Mouse (Mus musculus) thymus, postnatal 10 days (tissue): ENCODE measurements around the gene Rpl10-ps3.

ENCODE experiments used
- DNase-seq, 2 experiments: peaks; one replicate each; pipeline ENCODE4 v3.0.0; 2021; ENCODE audit warnings: low spot score in 2 of 2

Gene Rpl10-ps3

GRCm38 (mm10) chr9:50311036-50311545, 33.7 kb downstream of the Rpl10-ps3 start:
- no peak for DNase-seq

DNA sequence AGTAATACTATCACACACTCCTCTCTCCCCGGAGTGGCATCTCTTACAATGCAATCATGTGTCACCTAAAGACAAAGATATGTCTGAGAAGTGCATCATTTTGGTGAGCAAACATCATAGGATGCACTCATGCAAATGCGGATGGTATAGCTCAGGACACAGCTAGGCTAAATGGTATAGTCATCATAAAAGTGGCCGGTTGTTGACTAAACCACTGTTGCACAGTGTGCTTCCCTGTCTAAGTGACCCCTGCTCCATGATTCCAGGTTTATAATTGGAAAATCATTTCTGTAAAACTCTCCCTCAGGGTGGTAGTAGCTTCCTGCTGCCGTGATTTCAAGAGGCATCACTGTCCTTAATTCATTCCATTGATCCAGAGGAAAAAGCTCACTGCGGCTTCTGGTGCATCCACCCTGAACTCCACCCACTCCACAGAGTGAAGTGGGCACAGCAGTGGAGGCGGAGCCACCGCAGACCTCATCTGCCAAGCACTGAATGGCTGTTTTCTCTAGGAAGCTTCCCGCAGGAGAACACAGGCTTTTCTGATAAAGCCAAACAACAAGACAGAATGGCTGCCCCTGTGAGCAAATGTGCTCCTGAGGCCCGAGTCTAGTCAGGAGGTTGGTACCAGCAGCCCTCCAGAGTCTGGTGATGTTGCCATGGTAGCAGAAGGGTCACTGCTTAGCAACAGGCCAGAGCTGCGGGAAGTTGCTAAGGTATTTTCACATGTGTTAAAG, 38.9 kb downstream of the Rpl10-ps3 start:
- no peak for DNase-seq

DNA sequence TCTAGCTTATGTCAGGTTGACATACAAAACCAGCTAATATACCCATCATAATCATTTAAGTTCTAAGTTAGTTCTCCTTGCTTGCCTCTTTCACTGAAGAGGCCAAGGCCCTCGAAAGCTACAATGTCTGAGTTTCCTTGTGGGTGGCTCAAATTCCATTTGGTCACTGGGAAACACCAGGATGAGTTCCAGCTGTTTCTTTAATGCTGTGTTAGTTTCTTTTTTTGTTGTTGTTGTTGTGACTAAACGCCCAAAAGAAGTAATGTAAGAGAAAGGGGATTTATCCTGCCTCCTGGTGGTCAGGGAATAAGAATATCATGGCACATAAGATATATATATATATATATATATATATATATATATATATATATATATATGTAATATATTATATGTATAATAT, 39.7 kb downstream of the Rpl10-ps3 start:
- no peak for DNase-seq

- DNase-seq: no peak
These were observed 40.8 kb downstream of the Rpl10-ps3 start for GRCm38 (mm10) chr9:50304004-50304403.

- DNase-seq: no peak
These were observed 43.0 kb downstream of the Rpl10-ps3 start for GRCm38 (mm10) chr9:50301722-50302121.

DNA sequence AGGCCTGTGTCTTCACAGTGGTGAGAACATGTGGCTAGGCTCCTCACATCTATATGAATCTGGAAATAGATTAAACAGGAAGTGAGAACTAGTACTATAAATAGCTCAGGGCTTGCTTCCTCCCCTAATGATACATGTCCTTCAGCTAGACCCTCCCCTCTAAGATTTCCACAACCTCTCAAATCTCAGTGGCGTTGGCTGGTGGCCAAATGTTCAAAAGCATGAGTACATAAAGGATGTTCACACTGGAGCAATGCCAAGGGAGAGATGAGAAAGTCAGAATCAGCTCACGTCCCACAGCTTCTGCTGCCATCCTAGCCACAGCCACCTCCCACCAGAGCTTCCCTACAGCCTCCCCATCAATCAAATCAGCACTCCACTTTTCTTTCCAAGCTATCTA, 46.4 kb downstream of the Rpl10-ps3 start:
- DNase-seq: no peak
